Mouse (Mus musculus): ENCODE measurements around the gene Ceacam20.
A peak's percentile ranks its signal among the peaks of the same experiment; 100 is the strongest.
"Not testable (repeated sequence)": the region's sequence is repeated elsewhere in the genome, so short reads cannot be mapped to it uniquely, and the experiment has no call there.

Ceacam20 gene

GRCm38 (mm10) chr7:19949996-19950395 is 15.2 kb upstream of the Ceacam20 start:
- DNase-seq = peak; percentile 91 to 95

GRCm38 (mm10) chr7:19950589-19950988 is 14.6 kb upstream of the Ceacam20 start, which contains the start of gene Igsf23:
Igsf23 (minus strand) TSS chr7:19950756.
- peak in 1 of 2 experiments; percentile 59 for DNase-seq

GRCm38 (mm10) chr7:19952320-19952986 is 12.8 kb upstream of the Ceacam20 start:
- DNase-seq = no peak

GRCm38 (mm10) chr7:19953054-19953453 is 12.2 kb upstream of the Ceacam20 start:
- DNase-seq = no peak

- no peak for DNase-seq
Observed at GRCm38 (mm10) chr7:19955861-19956260, 9.4 kb upstream of the Ceacam20 start.

- DNase-seq = peak; percentile 88 to 89
Observed at GRCm38 (mm10) chr7:19956341-19956781, 8.9 kb upstream of the Ceacam20 start.

GRCm38 (mm10) chr7:19962423-19962822 is 2.8 kb upstream of the Ceacam20 start:
- DNase-seq = no peak

GRCm38 (mm10) chr7:19969106-19969505 is 3.9 kb downstream of the Ceacam20 start:
- no peak for DNase-seq

- DNase-seq = no peak
Observed at GRCm38 (mm10) chr7:19969541-19970090, 4.4 kb downstream of the Ceacam20 start.

- DNase-seq = no peak
Observed at GRCm38 (mm10) chr7:19970196-19970595, 5.0 kb downstream of the Ceacam20 start.

GRCm38 (mm10) chr7:19971516-19971915 is 6.3 kb downstream of the Ceacam20 start:
- no peak for DNase-seq

GRCm38 (mm10) chr7:19991165-19991564 is 26.0 kb downstream of the Ceacam20 start, which contains the start of gene Nlrp9b:
Nlrp9b (plus strand) TSS chr7:19991465.
- not testable (repeated sequence) for DNase-seq

- DNase-seq = not testable (repeated sequence)
Observed at GRCm38 (mm10) chr7:19996721-19997120, 31.5 kb downstream of the Ceacam20 start.

- no peak for DNase-seq
Observed at GRCm38 (mm10) chr7:20009987-20010386, 44.8 kb downstream of the Ceacam20 start.

All from thymus, postnatal 36 days (tissue).